Mouse (Mus musculus) midbrain, postnatal 0 days (tissue): ENCODE data around the gene Rpl41. TPM values are rescaled to one million over a fixed set of nuclear protein-coding genes. Genes with fewer than 3 reads are reported as not detected.

Experiments
- ATAC-seq: fragments of 200-750 bp; cut with Nextera tagmentation; 2 replicates; pipeline ENCODE4 v1.8.0; 2017; ENCODE audit warnings: moderate number of reproducible peaks, mild to moderate bottlenecking, moderate TSS enrichment, moderate library complexity; ENCODE audit not compliant: low FRiP score
- DNase-seq: peaks from one replicate; pipeline ENCODE4 v3.0.0-alpha.2; 2015; ENCODE audit warnings: low spot score
- H3K27ac ChIP-seq: fragments of 300-500 bp; sonication (generic); 2 replicates; pipeline ENCODE4 v1.5.1; 2014; ENCODE audit warnings: low read depth, mild to moderate bottlenecking, low read length, mixed read lengths
- H3K27me3 ChIP-seq: fragments of 300-500 bp; sonication (generic); 2 replicates; pipeline ENCODE4 v1.6.1; 2014; ENCODE audit warnings: low read length, control low read depth, mixed read lengths; ENCODE audit not compliant: insufficient read depth
- H3K36me3 ChIP-seq: fragments of 300-500 bp; sonication (generic); 2 replicates; pipeline ENCODE4 v1.6.1; 2014; ENCODE audit warnings: low read length, control low read depth, mixed read lengths; ENCODE audit not compliant: insufficient read depth
- H3K4me1 ChIP-seq: fragments of 300-500 bp; sonication (generic); 2 replicates; pipeline ENCODE4 v1.6.1; 2014; ENCODE audit warnings: mild to moderate bottlenecking, control low read depth, antibody characterized with exemption, low read length, mixed read lengths; ENCODE audit not compliant: insufficient read depth
- H3K4me2 ChIP-seq: fragments of 300-500 bp; sonication (generic); 2 replicates; pipeline ENCODE4 v1.6.1; 2014; ENCODE audit warnings: low read depth, mild to moderate bottlenecking, low read length, mixed read lengths; ENCODE audit not compliant: poor library complexity, severe bottlenecking
- H3K4me3 ChIP-seq: fragments of 300-500 bp; sonication (generic); 2 replicates; pipeline ENCODE4 v1.5.1; 2014; ENCODE audit warnings: low read depth, mild to moderate bottlenecking, low read length, moderate library complexity
- H3K9ac ChIP-seq: fragments of 300-500 bp; sonication (generic); replicated peaks from 2 replicates; pipeline ENCODE4 v1.6.1; 2014; ENCODE audit warnings: mild to moderate bottlenecking, low read length, moderate library complexity, mixed read lengths; ENCODE audit not compliant: poor library complexity, severe bottlenecking
- H3K9me3 ChIP-seq: fragments of 300-500 bp; sonication (generic); 2 replicates; pipeline ENCODE4 v1.6.1; 2016; ENCODE audit warnings: low read length, control low read depth
- CTCF ChIP-seq: IDR thresholded peaks from 2 replicates; pipeline ENCODE4 v1.5.1; 2016; ENCODE audit warnings: antibody characterized with exemption, mild to moderate bottlenecking
- WGBS: fragments of 180-500 bp; shearing (Covaris S2); extraction: QIAGEN DNeasy Blood & Tissue Kit; methylation state at CpG from one replicate; pipeline ENCODE4 v1.1.7; 2014; 5-methylcytosine and 5-hydroxymethylcytosine counted together
- polyA plus RNA-seq: library from polyadenylated mRNA; unstranded; fragments of >200 nt; fragmentation: Nextera tagmentation; extraction: Ambion mirVana; gene quantifications from 2 replicates; pipeline ENCODE4 v1.2.1, GENCODE M21; 2015
- total RNA-seq: library from RNA; depleted of rRNA; stranded (reverse); fragments of >200 nt; gene quantifications from 2 replicates; pipeline ENCODE4 v1.2.3, GENCODE M21; 2014; rRNA removed

Rpl41 gene
- 772 and 807 TPM in 2 replicates for total RNA-seq
- 2,464 and 2,473 TPM in 2 replicates for polyA plus RNA-seq

- no peaks in the 10 kb centered on the region for H3K9me3 ChIP-seq
- no peaks in the 10 kb centered on the region for H3K27me3 ChIP-seq
- no peak; the same call in 1 of the 2 replicates for TF ChIP-seq CTCF
- H3K27ac ChIP-seq, result peak within 1 kb of the TSS; percentile 90
- peak within 1 kb of the TSS; percentile 44 for H3K4me3 ChIP-seq
- ATAC-seq, result peak; percentile 92
- peaks cover 8% of the 10 kb centered on the region; the same call in 1 of the 2 replicates for H3K4me1 ChIP-seq
- peak within 1 kb of the TSS; percentile 50 for H3K4me2 ChIP-seq
- peak within 1 kb of the TSS; percentile 62 for H3K9ac ChIP-seq
- peak; percentile 98 for DNase-seq
- peaks cover 15% of the 10 kb centered on the region for H3K36me3 ChIP-seq
- under 1% methylated on average over 31 of the region's 31 CpGs for WGBS
These were observed at the start of gene Rpl41 for GRCm38 (mm10) chr10:128548947-128549681. Gene Rpl41 (minus strand): TSS chr10:128549305.

GRCm38 (mm10) chr10:128598476-128598875 is 49.4 kb upstream of the Rpl41 start:
- no peaks in the 10 kb centered on the region for H3K36me3 ChIP-seq
- no peak overlapping the region for H3K4me3 ChIP-seq
- H3K9ac ChIP-seq, result no peak overlapping the region
- no peaks in the 10 kb centered on the region for H3K27me3 ChIP-seq
- H3K27ac ChIP-seq, result no peak overlapping the region
- DNase-seq (no peak), ATAC-seq (no peak)
- no peaks in the 10 kb centered on the region for H3K4me1 ChIP-seq
- H3K9me3 ChIP-seq, result no peaks in the 10 kb centered on the region
- no peak for TF ChIP-seq CTCF
- WGBS, result 88% methylated on average over 2 of the region's 2 CpGs
- no peak overlapping the region for H3K4me2 ChIP-seq

- DNase-seq, result no peak
- ATAC-seq, result no peak
- no peak for TF ChIP-seq CTCF
- Histone ChIP-seq H3K9ac (no peak overlapping the region), H3K4me3 (no peak overlapping the region), H3K4me1 (peaks cover 6% of the 10 kb centered on the region; the same call in 1 of the 2 replicates), H3K27me3 (peaks cover 18% of the 10 kb centered on the region), H3K4me2 (no peak overlapping the region), H3K9me3 (no peaks in the 10 kb centered on the region), H3K27ac (no peak overlapping the region), H3K36me3 (no peaks in the 10 kb centered on the region)
- WGBS, result 75% methylated on average over 5 of the region's 5 CpGs
These were observed 43.7 kb upstream of the Rpl41 start for GRCm38 (mm10) chr10:128592797-128593196.

- peaks cover 6% of the 10 kb centered on the region; the same call in 1 of the 2 replicates for H3K4me1 ChIP-seq
These were observed 42.3 kb upstream of the Rpl41 start for GRCm38 (mm10) chr10:128591436-128591835.

GRCm38 (mm10) chr10:128590193-128590690 is 41.1 kb upstream of the Rpl41 start:
- no peaks in the 10 kb centered on the region for H3K9me3 ChIP-seq
- under 1% methylated on average over 40 of the region's 43 CpGs for WGBS
- DNase-seq (peak; percentile 55), ATAC-seq (peak; percentile 57; the same call in 1 of the 2 replicates)
- H3K27me3 ChIP-seq, result peaks cover 24% of the 10 kb centered on the region
- H3K4me1 ChIP-seq, result peaks cover 6% of the 10 kb centered on the region; the same call in 1 of the 2 replicates
- TF ChIP-seq CTCF, result peak; percentile 77
- H3K4me2 ChIP-seq, result peak overlapping the region; percentile 99
- H3K36me3 ChIP-seq, result no peaks in the 10 kb centered on the region
- H3K4me3 ChIP-seq, result peak overlapping the region; percentile 53
- H3K9ac ChIP-seq, result peak overlapping the region; percentile 45
- no peak overlapping the region for H3K27ac ChIP-seq

More at GRCm38 (mm10) chr10:128591436-128591835, 42.3 kb upstream of the Rpl41 start:
- H3K4me3 ChIP-seq, result no peak overlapping the region
- H3K4me2 ChIP-seq, result no peak overlapping the region
- no peaks in the 10 kb centered on the region for H3K36me3 ChIP-seq
- no peak for ATAC-seq
- WGBS, result 90% methylated on average over 6 of the region's 6 CpGs
- DNase-seq, result no peak
- no peak overlapping the region for H3K27ac ChIP-seq
- H3K9ac ChIP-seq, result no peak overlapping the region
- peaks cover 24% of the 10 kb centered on the region for H3K27me3 ChIP-seq
- TF ChIP-seq CTCF, result no peak
- H3K9me3 ChIP-seq, result no peaks in the 10 kb centered on the region
